Mouse (Mus musculus) olfactory bulb, adult 2 months (tissue): Measurements from ENCODE around the gene Tra2a.

Source experiments
- CTCF ChIP-seq: fragments of 200-500 bp; IDR thresholded peaks from 2 replicates; pipeline ENCODE4 v1.5.1; 2012; ENCODE audit warnings: low read depth, mild to moderate bottlenecking, low read length, moderate library complexity; ENCODE audit not compliant: insufficient read depth
- POLR2A ChIP-seq: fragments of 200-500 bp; IDR thresholded peaks from 2 replicates; pipeline ENCODE4 v1.6.1; 2012; ENCODE audit warnings: mild to moderate bottlenecking, low read depth, low read length, moderate library complexity; ENCODE audit not compliant: insufficient read depth

DNA sequence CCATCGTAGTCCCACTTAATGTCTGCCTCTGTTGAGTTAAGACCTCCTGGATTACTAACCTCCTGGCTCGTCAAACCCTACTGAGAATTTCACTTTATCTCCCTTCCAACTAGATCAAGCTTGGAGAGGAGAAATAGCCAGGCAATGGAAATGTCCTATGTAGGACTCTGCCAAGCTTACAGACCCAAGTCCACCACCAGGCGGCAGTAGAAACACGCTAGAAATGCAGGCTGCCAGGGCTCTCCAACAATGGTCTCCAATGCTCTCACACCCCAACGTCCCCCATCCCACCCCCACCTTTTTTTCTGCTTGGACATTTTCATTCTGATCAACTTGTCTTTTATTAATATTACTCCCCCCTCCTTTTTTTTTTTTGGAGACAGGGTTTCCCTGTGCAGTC is 5.4 kb upstream of the Tra2a start:
- TF ChIP-seq CTCF (no peak), POLR2A (no peak)
